Mouse (Mus musculus): ENCODE measurements around the gene Krt88.

- no peak for TF ChIP-seq CTCF (IDR thresholded peaks at IDR 0.05; ENCODE audit: extremely low read depth, insufficient read depth, insufficient read length, insufficient replicate concordance)
- no peak for TF ChIP-seq POLR2A (IDR thresholded peaks at IDR 0.05; ENCODE audit: low read depth, low read length)
These were observed 34.5 kb downstream of the Krt88 start for GRCm38 (mm10) chr15:101482056-101482455.
